In genomic region chr10:128744680-128745601, GRCm38 (mm10) we compare ENCODE assay signal across 7 mouse cellular contexts. TPM values are rescaled to one million over a fixed set of nuclear protein-coding genes. Genes with fewer than 3 reads are reported as not detected.
DNase-seq lines count a peak whose midpoint lies in the region; ATAC-seq lines count a peak whose summit lies in the region.

TSS of gene Dgka (minus strand) at chr10:128744855.

- 22% methylated on average over 18 of the region's 18 CpGs for WGBS in forebrain, embryonic 11.5 days
- 18% methylated on average over 18 of the region's 18 CpGs for WGBS in hindbrain, embryonic 16.5 days
- 20% methylated on average over 18 of the region's 18 CpGs for WGBS in liver, embryonic 16.5 days (ENCODE audit: insufficient replicate concordance)
- WGBS in neural tube, embryonic 14.5 days = 25% methylated on average over 18 of the region's 18 CpGs

- DNase-seq in CD4-positive, CD25-positive, alpha-beta regulatory T cell, adult 2 months (ENCODE audit: low read depth, low spot score) = peak; percentile 82
- DNase-seq in Muller cell, postnatal 12 days (ENCODE audit: inconsistent ontology term) = peak; percentile 55
- no peak for DNase-seq in forebrain, embryonic 11.5 days (ENCODE audit: low spot score)
- no peak for DNase-seq in cerebellum, postnatal 36 days

- no peaks in the 10 kb centered on the region for H3K9me3 ChIP-seq in forebrain, embryonic 11.5 days (ENCODE audit: control insufficient read depth, low read length)
- H3K9me3 ChIP-seq in hindbrain, embryonic 16.5 days (ENCODE audit: control insufficient read depth, low read length) = no peaks in the 10 kb centered on the region
- H3K9me3 ChIP-seq in liver, embryonic 16.5 days (replicated peaks; ENCODE audit: control insufficient read depth, low read length) = no peaks in the 10 kb centered on the region
- H3K9me3 ChIP-seq in neural tube, embryonic 14.5 days (ENCODE audit: control insufficient read depth, low read length) = no peaks in the 10 kb centered on the region

- peaks cover 9% of the 10 kb centered on the region; the same call in 1 of the 2 replicates for H3K4me1 ChIP-seq in forebrain, embryonic 11.5 days (replicated peaks; ENCODE audit: control insufficient read depth, insufficient read depth, low read length)
- H3K4me1 ChIP-seq in hindbrain, embryonic 16.5 days (ENCODE audit: control insufficient read depth, insufficient read depth, low read depth, low read length) = peaks cover 28% of the 10 kb centered on the region
- peaks cover 24% of the 10 kb centered on the region for H3K4me1 ChIP-seq in liver, embryonic 16.5 days (ENCODE audit: control insufficient read depth, low read depth, low read length)
- H3K4me1 ChIP-seq in neural tube, embryonic 14.5 days (ENCODE audit: control insufficient read depth, insufficient read depth, low read length) = peaks cover 12% of the 10 kb centered on the region

- peaks cover 24% of the 10 kb centered on the region for H3K27me3 ChIP-seq in forebrain, embryonic 11.5 days (ENCODE audit: control insufficient read depth, insufficient read depth, low read length)
- peaks cover 5% of the 10 kb centered on the region; the same call in 1 of the 2 replicates for H3K27me3 ChIP-seq in hindbrain, embryonic 16.5 days (replicated peaks; ENCODE audit: control insufficient read depth, insufficient read depth, low read length)
- H3K27me3 ChIP-seq in liver, embryonic 16.5 days (ENCODE audit: control insufficient read depth, insufficient read depth, low read depth, low read length) = peaks cover 37% of the 10 kb centered on the region
- H3K27me3 ChIP-seq in neural tube, embryonic 14.5 days (ENCODE audit: control insufficient read depth, insufficient read depth, low read length) = peaks cover 12% of the 10 kb centered on the region

- peak within 1 kb of the TSS; percentile 52 for H3K4me3 ChIP-seq in forebrain, embryonic 11.5 days (ENCODE audit: low read depth, low read length)
- H3K4me3 ChIP-seq in hindbrain, embryonic 16.5 days (ENCODE audit: low read length) = peak within 1 kb of the TSS; percentile 70
- H3K4me3 ChIP-seq in liver, embryonic 16.5 days (ENCODE audit: low read depth, low read length) = peak within 1 kb of the TSS; percentile 60
- H3K4me3 ChIP-seq in neural tube, embryonic 14.5 days (ENCODE audit: low read depth, low read length) = peak within 1 kb of the TSS; percentile 59

- peak within 1 kb of the TSS; percentile 52 for H3K9ac ChIP-seq in forebrain, embryonic 11.5 days (ENCODE audit: low read length)
- H3K9ac ChIP-seq in hindbrain, embryonic 16.5 days (ENCODE audit: low read depth, low read length) = peak within 1 kb of the TSS; percentile 83
- H3K9ac ChIP-seq in liver, embryonic 16.5 days (ENCODE audit: low read depth, low read length) = peak within 1 kb of the TSS; percentile 56
- peak within 1 kb of the TSS; percentile 68 for H3K9ac ChIP-seq in neural tube, embryonic 14.5 days (replicated peaks; ENCODE audit: low read depth, low read length)

- peak within 1 kb of the TSS; percentile 94 for H3K4me2 ChIP-seq in forebrain, embryonic 11.5 days (ENCODE audit: low read depth, low read length, severe bottlenecking)
- H3K4me2 ChIP-seq in hindbrain, embryonic 16.5 days (ENCODE audit: low read length) = peak within 1 kb of the TSS; percentile 95
- H3K4me2 ChIP-seq in liver, embryonic 16.5 days (ENCODE audit: low read depth, low read length) = peak within 1 kb of the TSS; percentile 66
- H3K4me2 ChIP-seq in neural tube, embryonic 14.5 days (ENCODE audit: low read depth, low read length) = peak within 1 kb of the TSS; percentile 91

- H3K27ac ChIP-seq in forebrain, embryonic 11.5 days (ENCODE audit: low read depth, low read length) = no peak within 1 kb of the TSS
- H3K27ac ChIP-seq in hindbrain, embryonic 16.5 days (ENCODE audit: low read depth, low read length) = peak within 1 kb of the TSS; percentile 66
- peak within 1 kb of the TSS; percentile 22; the same call in 1 of the 2 replicates for H3K27ac ChIP-seq in liver, embryonic 16.5 days (ENCODE audit: low read length)
- no peak within 1 kb of the TSS for H3K27ac ChIP-seq in neural tube, embryonic 14.5 days (ENCODE audit: low read depth, low read length)

- ATAC-seq in forebrain, embryonic 11.5 days (replicated peaks; ENCODE audit: low FRiP score) = no peak
- no peak for ATAC-seq in hindbrain, embryonic 16.5 days
- ATAC-seq in liver, embryonic 16.5 days (ENCODE audit: low read depth) = no peak
- ATAC-seq in neural tube, embryonic 14.5 days (ENCODE audit: low read depth) = no peak

- no peaks in the 10 kb centered on the region for H3K36me3 ChIP-seq in forebrain, embryonic 11.5 days (ENCODE audit: control insufficient read depth, insufficient read depth, low read length)
- H3K36me3 ChIP-seq in hindbrain, embryonic 16.5 days (ENCODE audit: control insufficient read depth, insufficient read depth, low read length) = no peaks in the 10 kb centered on the region
- H3K36me3 ChIP-seq in liver, embryonic 16.5 days (ENCODE audit: control insufficient read depth, insufficient read depth) = no peaks in the 10 kb centered on the region
- H3K36me3 ChIP-seq in neural tube, embryonic 14.5 days (ENCODE audit: control insufficient read depth, insufficient read depth, low read length) = no peaks in the 10 kb centered on the region

RNA-seq across cellular contexts. Expression of gene Dgka, which starts in this region (rescaled TPM):
- 3.9 and 4.0 TPM in 2 replicates for polyA plus RNA-seq in forebrain, embryonic 11.5 days (2014; fragmentation: Nextera tagmentation; extraction: Ambion mirVana)
- polyA plus RNA-seq in hindbrain, embryonic 16.5 days (2015; fragmentation: Nextera tagmentation; extraction: Ambion mirVana) = 7.4 and 8.8 TPM in 2 replicates
- 2.6 and 3.0 TPM in 2 replicates for polyA plus RNA-seq in liver, embryonic 16.5 days (2015; fragmentation: Nextera tagmentation; extraction: Ambion mirVana)
- polyA plus RNA-seq in neural tube, embryonic 14.5 days (2014; fragmentation: Nextera tagmentation; extraction: Ambion mirVana) = 7.8 and 9.2 TPM in 2 replicates

Comparison
In these comparisons a context has a peak if more than half of its experiments do, and no peak if none do; other contexts are left out.
1. DNase-seq: peak in CD4-positive, CD25-positive, alpha-beta regulatory T cell, adult 2 months (single experiment) and Muller cell, postnatal 12 days (single experiment); none in forebrain, embryonic 11.5 days (single experiment) and cerebellum, postnatal 36 days (0 of 2).
2. H3K27ac ChIP-seq: peak in hindbrain, embryonic 16.5 days (single experiment) and liver, embryonic 16.5 days (single experiment); none in forebrain, embryonic 11.5 days (single experiment) and neural tube, embryonic 14.5 days (single experiment).
3. Peak in every context shown above with its lines, with median percentiles within 50 percentile points of each other: H3K4me2 ChIP-seq, H3K4me3 ChIP-seq and H3K9ac ChIP-seq.